Mouse (Mus musculus) liver, embryonic 11.5 days (tissue): ENCODE data around the gene Afm. TPM values are rescaled to one million over a fixed set of nuclear protein-coding genes. Genes with fewer than 3 reads are reported as not detected.

Experiments used
- ATAC-seq: fragments of 200-750 bp; cut with Nextera tagmentation; replicated peaks from 2 replicates; pipeline ENCODE4 v1.8.0; 2017; ENCODE audit warnings: moderate number of reproducible peaks, mild to moderate bottlenecking, moderate TSS enrichment, moderate library complexity; ENCODE audit not compliant: low FRiP score
- DNase-seq: peaks from one replicate; pipeline ENCODE4 v3.0.0-alpha.2; 2017; ENCODE audit warnings: low spot score
- H3K27ac ChIP-seq: fragments of 300-500 bp; sonication (generic); 2 replicates; pipeline ENCODE4 v1.5.1; 2014; ENCODE audit warnings: mild to moderate bottlenecking, low read depth, low read length, control low read depth
- H3K27me3 ChIP-seq: fragments of 300-500 bp; sonication (generic); replicated peaks from 2 replicates; pipeline ENCODE4 v1.6.1; 2014; ENCODE audit warnings: low read length, mixed read lengths; ENCODE audit not compliant: control insufficient read depth, insufficient read depth
- H3K36me3 ChIP-seq: fragments of 300-500 bp; sonication (generic); 2 replicates; pipeline ENCODE4 v1.6.1; 2014; ENCODE audit warnings: mild to moderate bottlenecking, low read length, moderate library complexity, mixed read lengths; ENCODE audit not compliant: control insufficient read depth, insufficient read depth
- H3K4me1 ChIP-seq: fragments of 300-500 bp; sonication (generic); replicated peaks from 2 replicates; pipeline ENCODE4 v1.6.1; 2014; ENCODE audit warnings: low read length, mixed read lengths; ENCODE audit not compliant: control insufficient read depth, insufficient read depth
- H3K4me2 ChIP-seq: fragments of 300-500 bp; sonication (generic); 2 replicates; pipeline ENCODE4 v1.6.1; 2014; ENCODE audit warnings: mild to moderate bottlenecking, control low read depth, moderate library complexity
- H3K4me3 ChIP-seq: fragments of 300-500 bp; sonication (generic); 2 replicates; pipeline ENCODE4 v1.5.1; 2014; ENCODE audit warnings: low read depth, low read length, control low read depth
- H3K9ac ChIP-seq: fragments of 300-500 bp; sonication (generic); 2 replicates; pipeline ENCODE4 v1.6.1; 2014; ENCODE audit warnings: low read depth, low read length, control low read depth
- H3K9me3 ChIP-seq: fragments of 300-500 bp; sonication (generic); 2 replicates; pipeline ENCODE4 v1.6.1; 2016; ENCODE audit warnings: low read length, inconsistent platforms, mixed read lengths; ENCODE audit not compliant: control insufficient read depth
- WGBS: fragments of 180-500 bp; shearing (Covaris S2); extraction: QIAGEN DNeasy Blood & Tissue Kit; methylation state at CpG from one replicate; pipeline ENCODE4 v1.1.7; 2014; 5-methylcytosine and 5-hydroxymethylcytosine counted together
- polyA plus RNA-seq: library from polyadenylated mRNA; unstranded; fragments of >200 nt; fragmentation: Nextera tagmentation; extraction: Ambion mirVana; gene quantifications from 2 replicates; pipeline ENCODE4 v1.2.1, GENCODE M21; 2014

Afm gene
- polyA plus RNA-seq, 1 experiment from 2014 or later, result 8.8 TPM

DNA sequence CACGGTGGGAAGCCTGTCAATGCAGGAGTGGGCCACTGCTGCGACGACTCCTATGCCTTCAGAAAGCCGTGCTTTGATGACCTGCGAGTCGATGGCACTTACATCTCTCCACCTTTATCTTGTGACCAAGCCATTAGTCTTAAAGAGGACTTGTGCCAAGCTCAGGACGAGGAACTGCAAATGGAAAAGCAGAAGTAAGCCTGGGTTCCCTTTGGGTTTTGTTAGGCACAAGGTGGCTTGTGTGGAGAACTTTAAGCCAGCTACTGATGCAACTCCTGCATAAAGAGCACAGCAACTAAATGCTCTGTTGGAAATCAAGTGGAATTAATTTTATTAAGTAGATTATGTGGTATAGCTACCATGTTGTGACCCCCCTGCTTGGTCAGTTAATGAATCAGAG, 66.1 kb downstream of the Afm start:
- Histone ChIP-seq H3K27me3 (no peaks in the 10 kb centered on the region), H3K4me1 (no peaks in the 10 kb centered on the region), H3K27ac (no peak overlapping the region), H3K36me3 (no peaks in the 10 kb centered on the region), H3K9ac (no peak overlapping the region), H3K9me3 (no peaks in the 10 kb centered on the region), H3K4me2 (no peak overlapping the region), H3K4me3 (no peak overlapping the region)
- WGBS, result 75% methylated on average over 7 of the region's 7 CpGs
- DNase-seq (no peak), ATAC-seq (no peak)

GRCm38 (mm10) chr5:90586511-90586910, 67.8 kb downstream of the Afm start:
- H3K4me2 ChIP-seq, result no peak overlapping the region
- DNase-seq (no peak), ATAC-seq (no peak)
- no peak overlapping the region for H3K4me3 ChIP-seq
- H3K9me3 ChIP-seq, result no peaks in the 10 kb centered on the region
- H3K9ac ChIP-seq, result no peak overlapping the region
- no peaks in the 10 kb centered on the region for H3K27me3 ChIP-seq
- H3K27ac ChIP-seq, result no peak overlapping the region
- no peaks in the 10 kb centered on the region for H3K4me1 ChIP-seq
- WGBS, result 64% methylated on average over 5 of the region's 5 CpGs
- no peaks in the 10 kb centered on the region for H3K36me3 ChIP-seq

- no peak for ATAC-seq
- Histone ChIP-seq H3K9ac (no peak overlapping the region), H3K27me3 (no peaks in the 10 kb centered on the region), H3K4me2 (no peak overlapping the region), H3K36me3 (no peaks in the 10 kb centered on the region), H3K9me3 (no peaks in the 10 kb centered on the region), H3K4me1 (no peaks in the 10 kb centered on the region), H3K4me3 (no peak overlapping the region), H3K27ac (no peak overlapping the region)
- WGBS, result 85% methylated on average over 5 of the region's 5 CpGs
- no peak for DNase-seq
Measured at GRCm38 (mm10) chr5:90588104-90588503, 69.4 kb downstream of the Afm start.

GRCm38 (mm10) chr5:90588708-90589595, 70.2 kb downstream of the Afm start:
- Histone ChIP-seq H3K4me1 (no peaks in the 10 kb centered on the region), H3K4me2 (peak overlapping the region; percentile 67), H3K4me3 (peak overlapping the region; percentile 31), H3K9ac (no peak overlapping the region), H3K27me3 (no peaks in the 10 kb centered on the region), H3K9me3 (no peaks in the 10 kb centered on the region), H3K27ac (no peak overlapping the region), H3K36me3 (no peaks in the 10 kb centered on the region)
- peak; percentile 54 for DNase-seq
- 25% methylated on average over 25 of the region's 25 CpGs for WGBS
- ATAC-seq, result peak; percentile 34

- Histone ChIP-seq H3K27me3 (no peaks in the 10 kb centered on the region), H3K9ac (no peak overlapping the region), H3K4me3 (no peak overlapping the region), H3K27ac (no peak overlapping the region), H3K4me2 (no peak overlapping the region), H3K9me3 (no peaks in the 10 kb centered on the region), H3K36me3 (no peaks in the 10 kb centered on the region), H3K4me1 (no peaks in the 10 kb centered on the region)
- ATAC-seq (no peak), DNase-seq (no peak)
- 82% methylated on average over 10 of the region's 10 CpGs for WGBS
Measured at GRCm38 (mm10) chr5:90590676-90591075, 71.9 kb downstream of the Afm start.

DNA sequence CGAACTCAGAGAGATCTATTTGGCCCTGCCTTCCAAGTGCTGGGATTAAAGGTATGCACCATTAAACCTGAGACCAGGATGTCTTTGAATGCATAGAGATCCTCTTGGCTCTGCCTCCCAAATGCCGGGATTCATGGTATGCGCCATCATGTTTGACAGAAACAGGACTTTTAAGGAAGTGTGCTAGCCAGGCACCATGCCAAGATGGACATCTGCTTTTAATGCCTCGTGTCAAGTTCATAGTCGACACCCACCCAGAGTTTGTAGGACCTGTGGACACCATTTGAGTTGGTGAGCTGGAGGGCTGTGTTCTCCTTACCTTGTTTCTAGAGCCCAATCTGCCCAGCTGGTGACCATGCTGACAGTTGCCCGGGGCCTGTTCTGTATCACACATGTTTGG, 73.2 kb downstream of the Afm start:
- Histone ChIP-seq H3K9me3 (no peaks in the 10 kb centered on the region), H3K4me3 (no peak overlapping the region), H3K9ac (no peak overlapping the region), H3K4me1 (no peaks in the 10 kb centered on the region), H3K27me3 (no peaks in the 10 kb centered on the region), H3K4me2 (no peak overlapping the region), H3K27ac (no peak overlapping the region), H3K36me3 (no peaks in the 10 kb centered on the region)
- ATAC-seq (no peak), DNase-seq (no peak)
- WGBS, result 87% methylated on average over 6 of the region's 6 CpGs

- ATAC-seq (peak; percentile 29; the same call in 1 of the 2 replicates), DNase-seq (no peak)
- no peaks in the 10 kb centered on the region for H3K27me3 ChIP-seq
- no peaks in the 10 kb centered on the region for H3K4me1 ChIP-seq
- H3K4me3 ChIP-seq, result no peak overlapping the region
- no peaks in the 10 kb centered on the region for H3K9me3 ChIP-seq
- H3K36me3 ChIP-seq, result no peaks in the 10 kb centered on the region
- H3K9ac ChIP-seq, result no peak overlapping the region
- 61% methylated on average over 13 of the region's 13 CpGs for WGBS
- H3K4me2 ChIP-seq, result no peak overlapping the region; the same call in 1 of the 2 replicates
- H3K27ac ChIP-seq, result no peak overlapping the region
Measured at GRCm38 (mm10) chr5:90594945-90595344, 76.2 kb downstream of the Afm start.

DNA sequence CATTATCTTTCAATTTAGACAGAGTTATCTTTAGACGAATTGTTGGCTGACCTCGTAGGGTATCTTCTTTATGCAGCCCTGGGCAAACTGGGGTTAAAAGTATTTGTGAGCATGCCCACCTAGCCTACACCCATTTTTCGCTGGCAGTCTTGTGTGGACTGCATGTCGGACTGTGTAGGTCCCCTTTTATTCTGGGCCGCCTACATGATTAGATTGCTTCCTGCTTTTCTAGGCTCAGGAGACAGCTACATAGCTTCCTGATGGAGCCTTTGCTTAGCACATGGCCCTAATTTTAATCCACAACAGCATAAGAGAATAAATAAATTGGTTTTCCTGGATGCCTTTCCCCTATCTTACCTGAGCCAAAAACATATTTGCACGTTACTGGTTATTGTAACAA, 77.4 kb downstream of the Afm start:
- H3K27me3 ChIP-seq, result no peaks in the 10 kb centered on the region
- ATAC-seq (no peak), DNase-seq (no peak)
- no peak overlapping the region for H3K9ac ChIP-seq
- no peaks in the 10 kb centered on the region for H3K4me1 ChIP-seq
- no peak overlapping the region for H3K4me2 ChIP-seq
- WGBS, result 78% methylated on average over 6 of the region's 6 CpGs
- H3K4me3 ChIP-seq, result no peak overlapping the region
- H3K9me3 ChIP-seq, result no peaks in the 10 kb centered on the region
- H3K27ac ChIP-seq, result no peak overlapping the region
- no peaks in the 10 kb centered on the region for H3K36me3 ChIP-seq

DNA sequence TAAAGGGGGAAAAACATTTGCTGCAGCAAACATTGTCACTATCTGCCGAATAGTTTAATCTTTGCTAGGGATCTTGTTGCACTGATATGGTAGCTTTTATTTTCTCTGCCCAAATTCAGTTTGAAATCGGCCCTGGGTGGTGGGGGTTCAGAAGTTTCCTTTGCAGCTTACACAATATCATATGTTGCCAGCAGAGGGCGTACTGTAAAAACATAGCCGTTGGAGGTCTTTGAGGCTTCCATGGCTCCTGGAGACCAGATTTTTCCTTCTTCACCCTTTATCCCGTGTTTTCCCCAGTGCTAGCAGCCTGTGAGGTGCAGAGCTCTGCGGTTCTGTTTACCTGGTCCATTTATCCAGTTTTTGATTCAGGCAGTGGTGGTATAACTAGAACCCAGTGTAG, 82.7 kb downstream of the Afm start:
- H3K4me2 ChIP-seq, result no peak overlapping the region
- no peak overlapping the region for H3K4me3 ChIP-seq
- H3K27ac ChIP-seq, result no peak overlapping the region
- no peaks in the 10 kb centered on the region for H3K4me1 ChIP-seq
- no peaks in the 10 kb centered on the region for H3K27me3 ChIP-seq
- WGBS, result 21% methylated on average over 6 of the region's 6 CpGs
- no peaks in the 10 kb centered on the region for H3K36me3 ChIP-seq
- DNase-seq, result no peak
- no peaks in the 10 kb centered on the region for H3K9me3 ChIP-seq
- H3K9ac ChIP-seq, result no peak overlapping the region
- 0 out of 2 replicates have a peak, but pooled peaks have one; percentile 12 for ATAC-seq
